Mouse (Mus musculus): ENCODE data around the gene Slc22a17.

GRCm38 (mm10) chr14:54908682-54909081, 4.2 kb downstream of the Slc22a17 start:
- no peak for TF ChIP-seq GATA1 (IDR thresholded peaks at IDR 0.05; ENCODE audit: borderline replicate concordance, low read length)
- TF ChIP-seq FLI1 (IDR thresholded peaks at IDR 0.05; ENCODE audit: low read length), result no peak
